Mouse (Mus musculus): ENCODE measurements at regions not wholly inside any gene's neighbourhood (a gene's known extent, or its start where the extent isn't known, plus 50 kb on each side); places are given as distances from the start of the nearest gene placed in this dataset.

- 80% methylated on average over 4 of the region's 4 CpGs for WGBS
- H3K4me2 ChIP-seq (ENCODE audit: low read depth), result no peak overlapping the region
- DNase-seq, result no peak
Observed at GRCm38 (mm10) chr16:9358651-9359050, 528.8 kb downstream of the 1810013L24Rik start.

GRCm38 (mm10) chr16:9359399-9360135, 529.7 kb downstream of the 1810013L24Rik start:
- DNase-seq (no peak), ATAC-seq (no peak)
- Histone ChIP-seq H3K4me3 (ENCODE audit: low read depth, low read length) (no peak overlapping the region), H3K36me3 (ENCODE audit: insufficient read depth) (no peaks in the 10 kb centered on the region), H3K27ac (ENCODE audit: low read depth, low read length) (no peak overlapping the region), H3K4me1 (ENCODE audit: insufficient read depth) (no peaks in the 10 kb centered on the region), H3K27me3 (ENCODE audit: insufficient read depth, low read length) (no peaks in the 10 kb centered on the region), H3K9ac (no peak overlapping the region), H3K4me2 (ENCODE audit: low read depth) (no peak overlapping the region), H3K9me3 (ENCODE audit: low read length) (no peaks in the 10 kb centered on the region)
- 92% methylated on average over 3 of the region's 3 CpGs for WGBS
- no peak for TF ChIP-seq CTCF (IDR thresholded peaks at IDR 0.05; ENCODE audit: low read depth)

More at GRCm38 (mm10) chr16:9358651-9359050, 528.8 kb downstream of the 1810013L24Rik start:
- TF ChIP-seq CTCF (IDR thresholded peaks at IDR 0.05; ENCODE audit: low read depth), result no peak
- no peaks in the 10 kb centered on the region for H3K9me3 ChIP-seq (ENCODE audit: low read length)
- no peaks in the 10 kb centered on the region for H3K27me3 ChIP-seq (ENCODE audit: insufficient read depth, low read length)
- no peak overlapping the region for H3K4me3 ChIP-seq (ENCODE audit: low read depth, low read length)
- no peak overlapping the region for H3K27ac ChIP-seq (ENCODE audit: low read depth, low read length)
- ATAC-seq, result no peak
- no peaks in the 10 kb centered on the region for H3K36me3 ChIP-seq (ENCODE audit: insufficient read depth)
- no peaks in the 10 kb centered on the region for H3K4me1 ChIP-seq (ENCODE audit: insufficient read depth)
- H3K9ac ChIP-seq, result no peak overlapping the region

GRCm38 (mm10) chr16:9360741-9361255, 530.9 kb downstream of the 1810013L24Rik start:
- Histone ChIP-seq H3K27ac (ENCODE audit: low read depth, low read length) (no peak overlapping the region), H3K36me3 (ENCODE audit: insufficient read depth) (no peaks in the 10 kb centered on the region), H3K9ac (no peak overlapping the region), H3K4me2 (ENCODE audit: low read depth) (no peak overlapping the region), H3K4me1 (ENCODE audit: insufficient read depth) (no peaks in the 10 kb centered on the region), H3K27me3 (ENCODE audit: insufficient read depth, low read length) (no peaks in the 10 kb centered on the region), H3K4me3 (ENCODE audit: low read depth, low read length) (no peak overlapping the region), H3K9me3 (ENCODE audit: low read length) (no peaks in the 10 kb centered on the region)
- TF ChIP-seq CTCF (IDR thresholded peaks at IDR 0.05; ENCODE audit: low read depth), result no peak
- no peak for DNase-seq
- ATAC-seq, result no peak
- WGBS, result 81% methylated on average over 3 of the region's 3 CpGs

- no peak overlapping the region for H3K4me3 ChIP-seq (ENCODE audit: low read depth, low read length)
- 61% methylated on average over 11 of the region's 11 CpGs for WGBS
- H3K4me2 ChIP-seq (ENCODE audit: low read depth), result no peak overlapping the region
- H3K27ac ChIP-seq (ENCODE audit: low read depth, low read length), result no peak overlapping the region
- no peaks in the 10 kb centered on the region for H3K36me3 ChIP-seq (ENCODE audit: insufficient read depth)
- H3K9me3 ChIP-seq (ENCODE audit: low read length), result no peaks in the 10 kb centered on the region
- ATAC-seq (0 out of 2 replicates have a peak, but pooled peaks have one; percentile 16), DNase-seq (no peak)
- no peaks in the 10 kb centered on the region for H3K4me1 ChIP-seq (ENCODE audit: insufficient read depth)
- 0 out of 2 replicates have a peak, but pooled peaks have one; percentile 15 for TF ChIP-seq CTCF (IDR thresholded peaks at IDR 0.05; ENCODE audit: low read depth)
- no peaks in the 10 kb centered on the region for H3K27me3 ChIP-seq (ENCODE audit: insufficient read depth, low read length)
- no peak overlapping the region for H3K9ac ChIP-seq
Observed at GRCm38 (mm10) chr16:9362116-9362515, 532.2 kb downstream of the 1810013L24Rik start.

GRCm38 (mm10) chr16:9364105-9364504, 534.2 kb downstream of the 1810013L24Rik start:
- no peaks in the 10 kb centered on the region for H3K9me3 ChIP-seq (ENCODE audit: low read length)
- H3K27me3 ChIP-seq (ENCODE audit: insufficient read depth, low read length), result no peaks in the 10 kb centered on the region
- H3K4me3 ChIP-seq (ENCODE audit: low read depth, low read length), result no peak overlapping the region
- WGBS, result 38% methylated on average over 2 of the region's 2 CpGs
- no peaks in the 10 kb centered on the region for H3K4me1 ChIP-seq (ENCODE audit: insufficient read depth)
- H3K4me2 ChIP-seq (ENCODE audit: low read depth), result no peak overlapping the region
- H3K9ac ChIP-seq, result no peak overlapping the region
- no peak for ATAC-seq
- no peaks in the 10 kb centered on the region for H3K36me3 ChIP-seq (ENCODE audit: insufficient read depth)
- no peak for DNase-seq
- no peak for TF ChIP-seq CTCF (IDR thresholded peaks at IDR 0.05; ENCODE audit: low read depth)
- H3K27ac ChIP-seq (ENCODE audit: low read depth, low read length), result no peak overlapping the region

GRCm38 (mm10) chr16:9390986-9391385, 561.1 kb downstream of the 1810013L24Rik start:
- H3K4me3 ChIP-seq (ENCODE audit: low read depth, low read length), result no peak overlapping the region
- 29% methylated on average over 1 of the region's 1 CpGs for WGBS
- no peaks in the 10 kb centered on the region for H3K9me3 ChIP-seq (ENCODE audit: low read length)
- no peaks in the 10 kb centered on the region for H3K27me3 ChIP-seq (ENCODE audit: insufficient read depth, low read length)
- no peak overlapping the region for H3K9ac ChIP-seq
- ATAC-seq, result no peak
- H3K27ac ChIP-seq (ENCODE audit: low read depth, low read length), result no peak overlapping the region
- no peak for DNase-seq
- H3K4me2 ChIP-seq (ENCODE audit: low read depth), result no peak overlapping the region
- no peaks in the 10 kb centered on the region for H3K4me1 ChIP-seq (ENCODE audit: insufficient read depth)
- H3K36me3 ChIP-seq (ENCODE audit: insufficient read depth), result no peaks in the 10 kb centered on the region
- TF ChIP-seq CTCF (IDR thresholded peaks at IDR 0.05; ENCODE audit: low read depth), result no peak

GRCm38 (mm10) chr16:9404736-9405135, 574.8 kb downstream of the 1810013L24Rik start:
- Histone ChIP-seq H3K27me3 (ENCODE audit: insufficient read depth, low read length) (no peaks in the 10 kb centered on the region), H3K9ac (no peak overlapping the region), H3K9me3 (ENCODE audit: low read length) (no peaks in the 10 kb centered on the region), H3K4me1 (ENCODE audit: insufficient read depth) (no peaks in the 10 kb centered on the region), H3K27ac (ENCODE audit: low read depth, low read length) (no peak overlapping the region), H3K4me2 (ENCODE audit: low read depth) (no peak overlapping the region), H3K36me3 (ENCODE audit: insufficient read depth) (no peaks in the 10 kb centered on the region), H3K4me3 (ENCODE audit: low read depth, low read length) (no peak overlapping the region)
- 88% methylated on average over 5 of the region's 5 CpGs for WGBS
- DNase-seq (no peak), ATAC-seq (no peak)
- TF ChIP-seq CTCF (IDR thresholded peaks at IDR 0.05; ENCODE audit: low read depth), result no peak

All from forebrain, postnatal 0 days (tissue).